Mouse (Mus musculus): ENCODE results near the gene Mfap2. TPM values are rescaled to one million over a fixed set of nuclear protein-coding genes. Genes with fewer than 3 reads are reported as not detected.

The Mfap2 gene
- polyA plus RNA-seq, 2 experiments = 7.1 to 11.0 TPM

DNA sequence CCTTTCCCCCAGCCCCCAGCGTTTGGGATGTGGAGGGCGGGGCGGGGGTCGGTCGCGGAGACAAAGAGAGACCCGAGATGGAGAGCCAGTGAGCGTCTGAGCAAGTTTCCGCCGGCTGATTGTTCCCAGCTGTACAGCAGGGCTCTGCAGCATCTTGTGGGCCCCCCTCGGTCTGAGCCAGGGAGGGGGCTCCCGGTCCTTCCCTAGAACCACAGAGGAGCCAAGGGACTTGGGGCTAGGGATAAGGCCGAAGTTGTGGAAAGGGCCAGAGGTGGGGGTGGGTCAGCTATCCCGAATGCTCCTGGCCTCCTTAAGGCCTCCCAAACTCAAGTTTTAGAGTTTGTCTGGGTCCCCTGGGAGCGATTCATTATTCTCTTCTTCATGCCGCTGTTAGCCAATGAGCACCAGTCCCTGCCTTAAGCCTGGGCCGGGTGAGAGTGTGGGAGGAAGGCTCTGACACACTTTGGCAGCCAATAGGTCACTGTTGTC lies 767 bp downstream of the Mfap2 start:
- H3K9me3 ChIP-seq (ENCODE audit: control insufficient read depth, low read length) = no peaks in the 10 kb centered on the region
- TF ChIP-seq CTCF (IDR thresholded peaks at IDR 0.05; ENCODE audit: low read depth) = no peak
- no peak for TF ChIP-seq EP300 (IDR thresholded peaks at IDR 0.05; ENCODE audit: low read depth)
- no peak for ATAC-seq (ENCODE audit: insufficient read depth)
- no peak overlapping the region for H3K9ac ChIP-seq (replicated peaks)
- DNase-seq (ENCODE audit: low read depth in 3 of 3, low spot score in 3 of 3) = no peak
- H3K27ac ChIP-seq = no peak overlapping the region
- peaks cover 12% of the 10 kb centered on the region for H3K27me3 ChIP-seq (ENCODE audit: control insufficient read depth, insufficient read depth, low read length)
- H3K36me3 ChIP-seq (replicated peaks; ENCODE audit: control insufficient read depth, insufficient read depth, low read depth) = no peaks in the 10 kb centered on the region
- 10% methylated on average over 17 of the region's 17 CpGs for WGBS (ENCODE audit: insufficient replicate concordance)
- peak overlapping the region; percentile 47 for H3K4me2 ChIP-seq (ENCODE audit: low read depth)
- H3K4me1 ChIP-seq (replicated peaks; ENCODE audit: control insufficient read depth in 2 of 2, insufficient read depth in 2 of 2, low read length in 1 of 2) = peaks cover 2 to 8% of the 10 kb centered on the region in 2 experiments; a peak in 3 of 4 replicates
- H3K4me3 ChIP-seq (ENCODE audit: insufficient read depth in 1 of 2, low read depth in 2 of 2, low read length in 2 of 2) = peak overlapping the region; percentile 33 to 40

DNA sequence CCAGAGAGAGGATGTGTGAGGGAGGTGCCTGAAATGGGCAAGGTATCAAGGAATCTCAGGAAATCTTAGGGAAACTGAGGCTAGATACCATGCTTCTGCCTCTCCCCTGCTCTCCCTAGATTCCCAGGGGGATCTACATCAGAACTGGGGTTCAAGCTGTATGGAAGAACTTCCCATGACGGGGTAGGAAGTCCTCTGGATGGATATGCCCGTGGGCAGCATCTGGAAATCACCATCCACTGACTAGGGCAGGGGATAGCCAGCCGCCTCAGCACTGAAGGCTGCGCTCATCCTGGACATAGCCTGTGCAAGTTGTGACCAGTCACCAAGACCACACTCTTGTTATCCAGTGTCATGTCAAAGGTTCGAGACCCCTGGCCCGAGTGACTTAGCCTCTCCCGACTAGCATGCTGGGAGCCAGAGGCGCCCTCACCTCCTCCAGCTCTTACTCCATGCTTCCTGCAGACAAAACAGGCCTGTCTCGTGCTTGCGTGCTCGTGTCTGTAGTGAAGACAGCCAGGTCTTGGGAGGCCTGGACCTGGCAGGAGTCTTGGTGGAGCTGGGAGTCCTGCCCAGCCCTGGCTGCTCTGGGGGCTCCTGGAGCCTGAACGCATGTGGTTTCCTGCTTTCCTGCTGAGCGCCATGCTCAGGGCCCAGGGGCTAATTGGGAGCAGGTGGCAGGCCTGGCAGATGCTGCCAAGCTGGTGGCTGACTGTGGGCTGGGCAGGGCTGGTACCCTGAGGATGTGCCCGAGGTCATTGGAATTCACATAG lies 1.5 kb downstream of the Mfap2 start:
- Histone ChIP-seq H3K9ac (replicated peaks) (no peak overlapping the region), H3K36me3 (replicated peaks; ENCODE audit: control insufficient read depth, insufficient read depth, low read depth) (no peaks in the 10 kb centered on the region), H3K4me3 (ENCODE audit: insufficient read depth in 1 of 2, low read depth in 2 of 2, low read length in 2 of 2) (no peak overlapping the region; a peak in 1 of 4 replicates), H3K9me3 (ENCODE audit: control insufficient read depth, low read length) (no peaks in the 10 kb centered on the region), H3K4me2 (ENCODE audit: low read depth) (no peak overlapping the region), H3K27ac (no peak overlapping the region), H3K27me3 (ENCODE audit: control insufficient read depth, insufficient read depth, low read length) (peaks cover 12% of the 10 kb centered on the region), H3K4me1 (replicated peaks; ENCODE audit: control insufficient read depth in 2 of 2, insufficient read depth in 2 of 2, low read length in 1 of 2) (peaks cover 2 to 8% of the 10 kb centered on the region in 2 experiments; a peak in 3 of 4 replicates)
- TF ChIP-seq EP300 (IDR thresholded peaks at IDR 0.05; ENCODE audit: low read depth) = no peak
- no peak for TF ChIP-seq CTCF (IDR thresholded peaks at IDR 0.05; ENCODE audit: low read depth)
- WGBS (ENCODE audit: insufficient replicate concordance) = 54% methylated on average over 14 of the region's 14 CpGs
- DNase-seq (ENCODE audit: low read depth in 3 of 3, low spot score in 3 of 3) (no peak), ATAC-seq (ENCODE audit: insufficient read depth) (no peak)

DNA sequence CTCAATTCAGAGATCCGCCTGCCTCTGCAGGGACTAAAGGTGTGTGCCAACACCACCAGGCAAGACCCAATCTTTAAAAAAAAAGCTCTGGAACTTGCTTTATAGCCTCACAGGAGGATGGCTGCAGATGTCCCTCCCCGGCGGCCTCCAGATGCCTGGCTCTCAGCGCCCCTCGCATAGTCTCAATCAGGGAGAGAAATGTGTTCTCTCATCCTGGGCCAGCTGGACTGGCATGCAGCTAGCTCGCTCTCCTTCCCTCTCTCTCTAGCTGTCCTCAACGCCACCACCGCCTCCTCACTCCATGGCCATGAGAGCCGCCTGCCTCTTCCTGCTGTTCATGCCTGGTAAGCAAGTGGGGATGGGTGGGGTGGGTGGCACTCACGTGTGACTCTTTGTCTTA lies 2.3 kb downstream of the Mfap2 start:
- H3K36me3 ChIP-seq (replicated peaks; ENCODE audit: control insufficient read depth, insufficient read depth, low read depth) = no peaks in the 10 kb centered on the region
- WGBS (ENCODE audit: insufficient replicate concordance) = 73% methylated on average over 10 of the region's 10 CpGs
- H3K4me1 ChIP-seq (replicated peaks; ENCODE audit: control insufficient read depth in 2 of 2, insufficient read depth in 2 of 2, low read length in 1 of 2) = peaks cover 2 to 8% of the 10 kb centered on the region in 2 experiments; a peak in 3 of 4 replicates
- no peak overlapping the region for H3K4me3 ChIP-seq (ENCODE audit: insufficient read depth in 1 of 2, low read depth in 2 of 2, low read length in 2 of 2)
- H3K27me3 ChIP-seq (ENCODE audit: control insufficient read depth, insufficient read depth, low read length) = peaks cover 12% of the 10 kb centered on the region
- no peak for DNase-seq (ENCODE audit: low read depth in 3 of 3, low spot score in 3 of 3)
- ATAC-seq (ENCODE audit: insufficient read depth) = no peak
- H3K4me2 ChIP-seq (ENCODE audit: low read depth) = no peak overlapping the region
- no peak overlapping the region for H3K9ac ChIP-seq (replicated peaks)
- no peaks in the 10 kb centered on the region for H3K9me3 ChIP-seq (ENCODE audit: control insufficient read depth, low read length)
- no peak for TF ChIP-seq EP300 (IDR thresholded peaks at IDR 0.05; ENCODE audit: low read depth)
- no peak for TF ChIP-seq CTCF (IDR thresholded peaks at IDR 0.05; ENCODE audit: low read depth)
- H3K27ac ChIP-seq = no peak overlapping the region

DNA sequence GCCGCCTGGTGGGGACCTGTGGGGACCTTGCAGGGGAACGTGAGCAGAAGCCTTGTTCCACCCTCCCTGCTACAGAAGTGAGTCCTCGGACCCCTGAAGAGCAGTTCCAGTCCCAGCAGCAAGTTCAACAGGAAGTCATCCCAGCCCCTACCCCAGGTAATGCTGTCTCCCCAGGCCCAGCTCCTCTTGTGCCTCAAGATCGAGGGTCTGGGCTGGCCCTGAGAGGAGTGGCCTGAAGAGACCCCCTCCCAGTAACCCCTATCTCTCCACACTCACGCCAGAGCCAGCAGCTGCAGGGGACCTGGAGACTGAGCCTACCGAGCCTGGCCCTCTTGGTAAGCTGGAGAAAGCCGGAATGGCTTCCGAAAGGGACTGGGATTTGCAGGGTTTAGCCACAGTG lies 3.9 kb downstream of the Mfap2 start:
- Histone ChIP-seq H3K36me3 (replicated peaks; ENCODE audit: control insufficient read depth, insufficient read depth, low read depth) (no peaks in the 10 kb centered on the region), H3K4me3 (ENCODE audit: insufficient read depth in 1 of 2, low read depth in 2 of 2, low read length in 2 of 2) (no peak overlapping the region), H3K4me1 (replicated peaks; ENCODE audit: control insufficient read depth in 2 of 2, insufficient read depth in 2 of 2, low read length in 1 of 2) (no peaks in the 10 kb centered on the region), H3K4me2 (ENCODE audit: low read depth) (no peak overlapping the region), H3K27me3 (ENCODE audit: control insufficient read depth, insufficient read depth, low read length) (peaks cover 12% of the 10 kb centered on the region), H3K9ac (replicated peaks) (no peak overlapping the region), H3K27ac (no peak overlapping the region), H3K9me3 (ENCODE audit: control insufficient read depth, low read length) (no peaks in the 10 kb centered on the region)
- WGBS (ENCODE audit: insufficient replicate concordance) = 54% methylated on average over 8 of the region's 8 CpGs
- no peak for ATAC-seq (ENCODE audit: insufficient read depth)
- no peak for DNase-seq (ENCODE audit: low read depth in 3 of 3, low spot score in 3 of 3)
- TF ChIP-seq CTCF (IDR thresholded peaks at IDR 0.05; ENCODE audit: low read depth) (no peak), EP300 (IDR thresholded peaks at IDR 0.05; ENCODE audit: low read depth) (no peak)

DNA sequence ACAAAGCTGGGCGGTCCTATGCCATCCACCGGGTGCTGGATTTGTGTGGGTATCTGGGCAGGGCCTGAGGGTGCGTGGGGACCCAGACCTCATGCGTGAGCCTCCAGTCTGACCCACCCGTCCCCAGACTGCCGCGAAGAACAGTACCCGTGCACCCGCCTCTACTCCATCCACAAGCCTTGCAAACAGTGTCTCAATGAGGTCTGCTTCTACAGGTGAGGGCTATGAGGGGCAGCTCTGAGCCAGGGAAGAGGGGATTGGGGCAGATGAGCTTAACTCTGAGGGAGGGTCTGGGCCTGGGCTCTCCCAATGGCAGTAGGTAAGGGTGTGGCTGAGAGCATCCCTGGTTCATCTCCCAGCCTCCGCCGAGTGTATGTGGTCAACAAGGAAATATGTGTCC lies 4.6 kb downstream of the Mfap2 start:
- no peak for TF ChIP-seq CTCF (IDR thresholded peaks at IDR 0.05; ENCODE audit: low read depth)
- 73% methylated on average over 11 of the region's 11 CpGs for WGBS (ENCODE audit: insufficient replicate concordance)
- ATAC-seq (ENCODE audit: insufficient read depth) (no peak), DNase-seq (ENCODE audit: low read depth in 3 of 3, low spot score in 3 of 3) (no peak)
- Histone ChIP-seq H3K9ac (replicated peaks) (no peak overlapping the region), H3K9me3 (ENCODE audit: control insufficient read depth, low read length) (no peaks in the 10 kb centered on the region), H3K27ac (no peak overlapping the region), H3K36me3 (replicated peaks; ENCODE audit: control insufficient read depth, insufficient read depth, low read depth) (no peaks in the 10 kb centered on the region), H3K4me2 (ENCODE audit: low read depth) (no peak overlapping the region), H3K4me3 (ENCODE audit: insufficient read depth in 1 of 2, low read depth in 2 of 2, low read length in 2 of 2) (no peak overlapping the region), H3K4me1 (replicated peaks; ENCODE audit: control insufficient read depth in 2 of 2, insufficient read depth in 2 of 2, low read length in 1 of 2) (no peaks in the 10 kb centered on the region), H3K27me3 (ENCODE audit: control insufficient read depth, insufficient read depth, low read length) (peaks cover 12% of the 10 kb centered on the region)
